Mouse (Mus musculus) MEL (cell line): ENCODE results near the gene Dnajc15.

Experiments
- CTCF ChIP-seq, 3 experiments: IDR thresholded peaks in 2 of 3; conservative IDR thresholded peaks in 1 of 3; 2 replicates each; pipeline ENCODE4 v1.5.1; 2011 to 2012; ENCODE audit warnings: low read length in 3 of 3, low read depth in 2 of 3, mild to moderate bottlenecking in 2 of 3, improper control_type of control experiment in 1 of 3, inconsistent platforms in 1 of 3, mixed read lengths in 1 of 3, moderate library complexity in 1 of 3; ENCODE audit not compliant: control insufficient read depth in 1 of 3, insufficient read depth in 1 of 3, poor library complexity in 1 of 3, severe bottlenecking in 1 of 3
- EP300 ChIP-seq, 2 experiments: IDR thresholded peaks; 2 replicates each; pipeline ENCODE4 v1.6.1; 2011; ENCODE audit warnings: improper control_type of control experiment in 2 of 2, low read length in 2 of 2, low read depth in 1 of 2, mild to moderate bottlenecking in 1 of 2
- GATA1 ChIP-seq: IDR thresholded peaks from 2 replicates; pipeline ENCODE4 v1.6.1; 2011; ENCODE audit warnings: low read depth, low read length, improper control_type of control experiment
- POLR2A ChIP-seq, 2 experiments: IDR thresholded peaks; 2 replicates each; pipeline ENCODE4 v1.6.1; 2011 to 2012; ENCODE audit warnings: low read length in 2 of 2, mild to moderate bottlenecking in 2 of 2, control low read depth in 1 of 2, improper control_type of control experiment in 1 of 2, low read depth in 1 of 2, moderate library complexity in 1 of 2; ENCODE audit not compliant: control insufficient read depth in 1 of 2, insufficient read depth in 1 of 2, poor library complexity in 1 of 2
- SIN3A ChIP-seq: IDR thresholded peaks from 2 replicates; pipeline ENCODE4 v1.6.1; 2012; ENCODE audit warnings: low read length, improper control_type of control experiment, inconsistent platforms

- TF ChIP-seq SIN3A (no peak), GATA1 (no peak), CTCF (IDR thresholded peaks at IDR 0.05 in 2 of 3, conservative IDR thresholded peaks at IDR 0.05 in 1 of 3; ENCODE audit: control insufficient read depth in 1 of 3, insufficient read depth in 1 of 3, low read depth in 2 of 3, low read length in 3 of 3, poor library complexity in 1 of 3, severe bottlenecking in 1 of 3) (no peak), POLR2A (IDR thresholded peaks at IDR 0.05; ENCODE audit: control insufficient read depth in 1 of 2, insufficient read depth in 1 of 2, low read depth in 1 of 2, low read length in 2 of 2, poor library complexity in 1 of 2) (no peak), EP300 (IDR thresholded peaks at IDR 0.05; ENCODE audit: low read depth in 1 of 2, low read length in 2 of 2) (no peak)
Observed at GRCm38 (mm10) chr14:77849852-77850251, 25.1 kb downstream of the Dnajc15 start.
